Mouse (Mus musculus) hindlimb bud, embryonic 11.5 days (tissue): ENCODE measurements around the gene Tmem19.

Source experiments
- DNase-seq: peaks from one replicate; pipeline ENCODE4 v3.0.0-alpha.2; 2012; ENCODE audit warnings: low read depth, low spot score; ENCODE audit errors: extremely low spot score

Gene Tmem19

GRCm38 (mm10) chr10:115312194-115312593 is 50.1 kb downstream of the Tmem19 start:
- DNase-seq = no peak

GRCm38 (mm10) chr10:115311263-115311965 is 50.9 kb downstream of the Tmem19 start:
- no peak for DNase-seq

DNA sequence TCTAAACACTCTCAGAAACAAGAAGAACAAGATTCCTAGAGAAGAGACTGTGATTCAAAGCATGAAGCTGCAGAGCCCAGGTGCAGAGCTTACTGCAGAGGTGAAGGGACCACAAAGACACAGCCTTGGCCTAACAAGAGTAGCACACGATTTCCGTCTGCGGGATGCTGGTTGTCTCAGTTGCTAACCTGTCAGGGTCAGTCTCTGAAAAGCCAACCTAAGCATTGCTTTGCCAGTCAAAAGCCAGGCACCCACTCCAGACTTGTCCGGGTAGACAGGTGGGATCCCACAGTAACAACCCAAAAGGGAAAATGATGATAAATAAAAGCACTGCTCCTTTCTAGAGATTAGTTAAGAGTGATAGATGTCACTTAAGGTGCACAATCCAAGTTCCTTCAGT is 53.1 kb downstream of the Tmem19 start:
- no peak for DNase-seq

GRCm38 (mm10) chr10:115307331-115307875 is 54.9 kb downstream of the Tmem19 start:
- DNase-seq = no peak

DNA sequence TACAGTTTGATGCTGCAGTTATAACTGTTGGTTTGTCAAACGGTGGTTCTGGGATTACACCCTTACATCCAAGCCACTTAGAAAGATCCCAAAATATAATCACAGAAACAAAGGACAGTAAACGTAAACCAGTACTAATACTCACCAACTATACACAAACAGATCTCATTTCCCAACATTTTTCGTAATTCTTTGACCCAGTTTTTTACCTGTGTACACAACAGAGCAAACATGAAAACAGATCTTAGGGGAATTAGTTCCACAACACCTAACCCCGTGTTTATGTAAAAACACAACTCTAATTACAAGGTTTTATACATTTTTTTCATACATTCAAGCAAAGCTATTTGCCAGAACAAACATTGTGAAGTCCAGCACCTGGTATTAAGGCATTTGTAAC is 63.6 kb downstream of the Tmem19 start:
- DNase-seq = no peak

- DNase-seq = no peak
Measured at GRCm38 (mm10) chr10:115297582-115297981, 64.7 kb downstream of the Tmem19 start.

- DNase-seq = no peak
Measured at GRCm38 (mm10) chr10:115296401-115296935, 65.8 kb downstream of the Tmem19 start.

DNA sequence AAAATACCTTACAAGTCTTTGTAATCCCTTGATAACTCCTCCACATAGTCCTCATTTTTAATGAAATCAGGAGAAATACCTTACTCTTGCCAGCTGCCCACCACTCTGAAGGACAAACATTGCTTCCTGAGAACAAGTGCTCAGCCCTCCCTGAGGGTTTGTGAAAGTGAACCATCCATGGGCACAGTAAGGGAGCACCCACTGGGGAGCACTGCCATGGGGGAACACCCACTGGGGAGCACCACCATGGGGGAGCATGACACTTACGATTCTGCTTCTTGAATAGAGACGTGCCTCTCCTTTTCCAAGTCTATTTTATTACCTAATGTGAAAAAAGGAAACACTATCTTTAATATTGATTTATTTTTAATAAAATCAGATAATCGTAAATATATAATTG is 67.1 kb downstream of the Tmem19 start:
- no peak for DNase-seq

DNA sequence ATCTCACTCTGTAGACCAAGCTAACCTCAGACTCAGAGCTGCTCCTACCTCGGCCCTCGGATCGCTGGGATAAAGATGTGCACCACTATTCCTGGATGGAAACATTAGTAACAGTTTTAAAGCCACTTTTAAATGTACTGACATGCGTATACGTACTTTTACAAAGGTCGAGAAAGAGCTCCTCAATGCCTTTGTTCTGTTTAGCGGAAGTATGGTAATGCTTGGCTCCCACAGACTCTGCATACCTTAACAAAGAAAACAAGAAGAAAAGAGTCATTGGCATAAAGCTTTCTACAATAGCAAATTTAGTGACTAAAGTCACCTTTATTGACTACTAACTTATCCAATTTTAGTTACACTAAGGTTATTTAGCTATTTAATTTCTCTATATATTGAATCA is 67.6 kb downstream of the Tmem19 start:
- DNase-seq = no peak

DNA sequence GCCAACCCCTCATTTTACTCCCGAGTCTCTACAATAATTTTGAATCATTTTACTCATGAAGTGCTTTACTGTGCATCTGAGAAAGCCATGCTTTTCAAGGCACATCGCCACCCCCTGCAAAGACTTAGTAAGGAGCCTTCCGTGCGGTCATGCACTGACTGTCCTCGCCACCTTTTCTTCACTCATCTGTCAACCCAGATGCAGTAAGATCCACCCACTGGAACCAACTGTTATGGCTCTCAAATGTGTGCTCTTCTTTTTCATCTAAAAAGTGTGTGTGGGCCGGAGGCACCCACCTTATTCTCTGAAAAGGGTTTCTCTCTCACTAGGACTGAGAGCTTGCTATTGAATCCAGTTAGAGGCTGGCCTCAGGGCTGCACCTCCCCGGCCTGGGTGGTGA is 68.4 kb downstream of the Tmem19 start:
- DNase-seq = no peak

GRCm38 (mm10) chr10:115290671-115291070 is 71.6 kb downstream of the Tmem19 start:
- DNase-seq = no peak
